Mouse (Mus musculus) bone marrow, adult 2 months (tissue): ENCODE measurements around the gene Cacna1e. TPM values are rescaled to one million over a fixed set of nuclear protein-coding genes. Genes with fewer than 3 reads are reported as not detected.

Source experiments
- H3K27ac ChIP-seq: fragments of 200-500 bp; 2 replicates; pipeline ENCODE4 v1.5.1; 2012; ENCODE audit warnings: low read depth, mild to moderate bottlenecking, control low read depth, inconsistent platforms, low read length; ENCODE audit not compliant: control insufficient read depth, poor library complexity, insufficient read depth
- H3K4me1 ChIP-seq: fragments of 200-500 bp; 2 replicates; pipeline ENCODE4 v1.6.1; 2011; ENCODE audit warnings: low read length; ENCODE audit not compliant: control insufficient read depth, insufficient read depth
- H3K4me3 ChIP-seq: fragments of 200-500 bp; replicated peaks from 2 replicates; pipeline ENCODE3; 2011; ENCODE audit warnings: mild to moderate bottlenecking, low read depth, low read length, control low read depth; ENCODE audit not compliant: control insufficient read depth
- CTCF ChIP-seq: fragments of 200-500 bp; IDR thresholded peaks from 2 replicates; pipeline ENCODE4 v1.5.1; 2011; ENCODE audit warnings: low read length, control low read depth; ENCODE audit not compliant: control insufficient read depth, insufficient read depth
- POLR2A ChIP-seq: fragments of 200-500 bp; IDR thresholded peaks from 2 replicates; pipeline ENCODE4 v1.6.1; 2011; ENCODE audit warnings: low read depth, mild to moderate bottlenecking, control low read depth, low read length, borderline replicate concordance; ENCODE audit not compliant: control insufficient read depth
- WGBS: fragments of 180-500 bp; shearing (Covaris S2); methylation state at CpG from one replicate; pipeline ENCODE4 v1.1.7; 2018; 5-methylcytosine and 5-hydroxymethylcytosine counted together
- polyA plus RNA-seq: library from polyadenylated mRNA; stranded (reverse); fragments of >200 nt; gene quantifications from 2 replicates; pipeline ENCODE4 v1.2.4, GENCODE M21; 2011; ENCODE audit warnings: low replicate concordance; ENCODE audit not compliant: missing spikeins, insufficient read depth, insufficient read length

Gene Cacna1e
- polyA plus RNA-seq, 1 experiment = 13.6 TPM

GRCm38 (mm10) chr1:154500187-154500866 lies 384.0 kb downstream of the Cacna1e start:
- no peak for TF ChIP-seq POLR2A
- WGBS = 67% methylated on average over 3 of the region's 3 CpGs
- Histone ChIP-seq H3K27ac (no peak overlapping the region), H3K4me3 (no peak overlapping the region), H3K4me1 (no peaks in the 10 kb centered on the region)

- 63% methylated on average over 4 of the region's 4 CpGs for WGBS
- Histone ChIP-seq H3K27ac (no peak overlapping the region), H3K4me1 (no peaks in the 10 kb centered on the region), H3K4me3 (no peak overlapping the region)
- TF ChIP-seq CTCF = no peak
- TF ChIP-seq POLR2A = no peak
Measured at GRCm38 (mm10) chr1:154498821-154499220, 385.5 kb downstream of the Cacna1e start.

- Histone ChIP-seq H3K27ac (no peak overlapping the region), H3K4me3 (no peak overlapping the region), H3K4me1 (no peaks in the 10 kb centered on the region)
- WGBS = 60% methylated on average over 6 of the region's 6 CpGs
- TF ChIP-seq CTCF (no peak), POLR2A (no peak)
Measured at GRCm38 (mm10) chr1:154491071-154491470, 393.2 kb downstream of the Cacna1e start.

GRCm38 (mm10) chr1:154476671-154477070 lies 407.6 kb downstream of the Cacna1e start:
- no peak for TF ChIP-seq POLR2A
- TF ChIP-seq CTCF = no peak
- H3K4me3 ChIP-seq = no peak overlapping the region
- 79% methylated on average over 2 of the region's 2 CpGs for WGBS

GRCm38 (mm10) chr1:154475706-154476105 lies 408.6 kb downstream of the Cacna1e start:
- TF ChIP-seq POLR2A (no peak), CTCF (no peak)
- Histone ChIP-seq H3K4me1 (no peaks in the 10 kb centered on the region), H3K27ac (no peak overlapping the region), H3K4me3 (no peak overlapping the region)
- 76% methylated on average over 2 of the region's 2 CpGs for WGBS

More at GRCm38 (mm10) chr1:154476671-154477070, 407.6 kb downstream of the Cacna1e start:
- Histone ChIP-seq H3K4me1 (no peaks in the 10 kb centered on the region), H3K27ac (no peak overlapping the region)

- TF ChIP-seq CTCF (no peak), POLR2A (no peak)
- Histone ChIP-seq H3K27ac (no peak overlapping the region), H3K4me3 (no peak overlapping the region), H3K4me1 (no peaks in the 10 kb centered on the region)
- 66% methylated on average over 4 of the region's 4 CpGs for WGBS
Measured at GRCm38 (mm10) chr1:154474156-154474555, 410.1 kb downstream of the Cacna1e start.

- no peak for TF ChIP-seq CTCF
- TF ChIP-seq POLR2A = no peak
- Histone ChIP-seq H3K27ac (no peak overlapping the region), H3K4me1 (no peaks in the 10 kb centered on the region), H3K4me3 (no peak overlapping the region)
- 90% methylated on average over 3 of the region's 3 CpGs for WGBS
Measured at GRCm38 (mm10) chr1:154467265-154467664, 417.0 kb downstream of the Cacna1e start.

- 82% methylated on average over 5 of the region's 5 CpGs for WGBS
- no peak for TF ChIP-seq POLR2A
- TF ChIP-seq CTCF = no peak
- Histone ChIP-seq H3K27ac (no peak overlapping the region), H3K4me1 (no peaks in the 10 kb centered on the region), H3K4me3 (no peak overlapping the region)
Measured at GRCm38 (mm10) chr1:154461521-154461920, 422.8 kb downstream of the Cacna1e start.

- H3K27ac ChIP-seq = no peak overlapping the region
- WGBS = 87% methylated on average over 7 of the region's 7 CpGs
- TF ChIP-seq POLR2A (no peak), CTCF (no peak)
- no peaks in the 10 kb centered on the region for H3K4me1 ChIP-seq
- H3K4me3 ChIP-seq = no peak overlapping the region
Measured at GRCm38 (mm10) chr1:154460067-154460466, 424.2 kb downstream of the Cacna1e start.
